Mouse (Mus musculus): ENCODE data around the gene Adamts12.
A peak's percentile ranks its signal among the peaks of the same experiment; 100 is the strongest.

The Adamts12 gene

GRCm38 (mm10) chr15:11165883-11166282, 101.3 kb downstream of the Adamts12 start:
- peak in 1 of 2 experiments; percentile 31 for DNase-seq

GRCm38 (mm10) chr15:11173884-11174470, 109.4 kb downstream of the Adamts12 start:
- peak; percentile 31 to 64 for DNase-seq

- no peak for DNase-seq
Measured at GRCm38 (mm10) chr15:11174842-11175241, 110.3 kb downstream of the Adamts12 start.

GRCm38 (mm10) chr15:11177448-11177847, 112.9 kb downstream of the Adamts12 start:
- DNase-seq: no peak

- no peak for DNase-seq
Measured at GRCm38 (mm10) chr15:11179751-11180169, 115.2 kb downstream of the Adamts12 start.

- no peak for DNase-seq
Measured at GRCm38 (mm10) chr15:11186711-11187110, 122.1 kb downstream of the Adamts12 start.

- no peak for DNase-seq
Measured at GRCm38 (mm10) chr15:11190447-11190846, 125.9 kb downstream of the Adamts12 start.

- no peak for DNase-seq
Measured at GRCm38 (mm10) chr15:11192762-11193161, 128.2 kb downstream of the Adamts12 start.

- no peak for DNase-seq
Measured at GRCm38 (mm10) chr15:11197051-11197450, 132.5 kb downstream of the Adamts12 start.

GRCm38 (mm10) chr15:11198246-11198795, 133.7 kb downstream of the Adamts12 start:
- DNase-seq: no peak

GRCm38 (mm10) chr15:11203084-11203483, 138.5 kb downstream of the Adamts12 start:
- no peak for DNase-seq

GRCm38 (mm10) chr15:11204934-11205333, 140.3 kb downstream of the Adamts12 start:
- no peak for DNase-seq

- no peak for DNase-seq
Measured at GRCm38 (mm10) chr15:11210976-11211375, 146.4 kb downstream of the Adamts12 start.

GRCm38 (mm10) chr15:11233906-11234632, 169.5 kb downstream of the Adamts12 start:
- DNase-seq: no peak

GRCm38 (mm10) chr15:11240406-11240805, 175.8 kb downstream of the Adamts12 start:
- no peak for DNase-seq

- DNase-seq: no peak
Measured at GRCm38 (mm10) chr15:11241288-11241687, 176.7 kb downstream of the Adamts12 start.

GRCm38 (mm10) chr15:11246402-11246801, 181.8 kb downstream of the Adamts12 start:
- no peak for DNase-seq

GRCm38 (mm10) chr15:11279273-11280080, 214.9 kb downstream of the Adamts12 start:
- DNase-seq: no peak

- no peak for DNase-seq
Measured at GRCm38 (mm10) chr15:11280689-11281264, 216.2 kb downstream of the Adamts12 start.

GRCm38 (mm10) chr15:11283171-11283570, 218.6 kb downstream of the Adamts12 start:
- no peak for DNase-seq

GRCm38 (mm10) chr15:11287780-11288179, 223.2 kb downstream of the Adamts12 start:
- no peak for DNase-seq

- DNase-seq: no peak
Measured at GRCm38 (mm10) chr15:11292246-11292645, 227.7 kb downstream of the Adamts12 start.

- no peak for DNase-seq
Measured at GRCm38 (mm10) chr15:11295016-11295415, 230.4 kb downstream of the Adamts12 start.

All from lung, postnatal 4 days (tissue).